Mouse (Mus musculus): ENCODE data around the gene Pih1d2.

DNA sequence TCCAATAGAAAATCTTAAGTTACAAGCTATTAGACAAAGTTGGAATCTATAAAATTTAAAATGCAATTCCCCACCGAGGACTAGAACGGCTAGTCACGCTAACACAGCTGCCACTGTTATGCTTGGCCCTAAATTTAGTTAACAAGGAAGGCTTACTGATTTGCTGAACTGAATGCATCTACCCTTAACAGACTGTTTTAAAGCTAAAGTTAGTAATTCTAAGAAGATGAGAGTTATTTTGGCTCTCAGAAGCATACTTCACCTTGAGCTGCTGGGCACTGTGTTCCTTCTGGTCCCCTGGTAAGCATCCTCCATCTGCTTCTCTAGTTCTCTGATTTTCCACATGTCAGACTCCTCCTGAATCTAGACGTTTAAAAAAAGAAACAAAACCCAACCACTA, 5.0 kb upstream of the Pih1d2 start:
- TF ChIP-seq CTCF (IDR thresholded peaks at IDR 0.05; ENCODE audit: control insufficient read depth, insufficient read depth, low read length) (no peak), POLR2A (IDR thresholded peaks at IDR 0.05; ENCODE audit: borderline replicate concordance, control insufficient read depth, low read depth, low read length) (no peak)

Data from bone marrow, adult 2 months (tissue).